Mouse (Mus musculus) central nervous system, embryonic 14 days (tissue): ENCODE results near the gene Gm10100. TPM values are rescaled to one million over a fixed set of nuclear protein-coding genes. Genes with fewer than 3 reads are reported as not detected.

Source experiments
- polyA plus RNA-seq: library from polyadenylated mRNA; depleted of rRNA; stranded (reverse); fragments of >200 nt; gene quantifications from 2 replicates; pipeline ENCODE4 v1.2.3, GENCODE M21; 2012; rRNA removed

Gene Gm10100
- not detected in 2 replicates for polyA plus RNA-seq

GRCm38 (mm10) chr10:77726186-77726585 lies at the start of gene Gm10100:
Gm10100 (plus strand) TSS chr10:77726486.

GRCm38 (mm10) chr10:77685895-77686664 lies 40.2 kb upstream of the Gm10100 start, which contains the start of gene Tspear:
Tspear (plus strand) TSS chr10:77686569.

GRCm38 (mm10) chr10:77690356-77690807 lies 35.9 kb upstream of the Gm10100 start, which contains the start of gene Gm19402:
Gm19402 (minus strand) TSS chr10:77690757.

GRCm38 (mm10) chr10:77697133-77697532 lies 29.2 kb upstream of the Gm10100 start, which contains the start of gene Gm9508:
Gm9508 (minus strand) TSS chr10:77697233.

GRCm38 (mm10) chr10:77706326-77706725 lies 20.0 kb upstream of the Gm10100 start, which contains the start of gene Gm10272:
Gm10272 (plus strand) TSS chr10:77706626.

GRCm38 (mm10) chr10:77711157-77711556 lies 15.1 kb upstream of the Gm10100 start, which contains the start of gene Gm10024:
Gm10024 (plus strand) TSS chr10:77711457.

GRCm38 (mm10) chr10:77715507-77715906 lies 10.8 kb upstream of the Gm10100 start, which contains the start of gene Gm10142:
Gm10142 (plus strand) TSS chr10:77715807.

GRCm38 (mm10) chr10:77720299-77720698 lies 6.0 kb upstream of the Gm10100 start, which contains the start of gene Krtap12-1:
Krtap12-1 (plus strand) TSS chr10:77720599.

GRCm38 (mm10) chr10:77741924-77742688 lies 15.8 kb downstream of the Gm10100 start, which contains the start of gene Gm18596:
Gm18596 (minus strand) TSS chr10:77742638.

GRCm38 (mm10) chr10:77751254-77751653 lies 25.0 kb downstream of the Gm10100 start, which contains the start of gene Gm9736:
Gm9736 (minus strand) TSS chr10:77751354.

GRCm38 (mm10) chr10:77759582-77759981 lies 33.3 kb downstream of the Gm10100 start, which contains the start of gene Gm3233:
Gm3233 (minus strand) TSS chr10:77759682.

GRCm38 (mm10) chr10:77771225-77771624 lies 44.9 kb downstream of the Gm10100 start, which contains the start of gene Gm3238:
Gm3238 (minus strand) TSS chr10:77771325.

Other genes starting within 250 kb of the Gm10100 start
- gene Fam207a, start 210.7 kb upstream of the Gm10100 start, polyA plus RNA-seq: 38.4 and 40.6 TPM in 2 replicates
- 1.8 and 2.0 TPM in 2 replicates for gene Itgb2, start 196.2 kb upstream of the Gm10100 start, polyA plus RNA-seq
- 68.2 and 79.0 TPM in 2 replicates for gene Pttg1ip, start 144.8 kb upstream of the Gm10100 start, polyA plus RNA-seq
- gene Sumo3, start 120.4 kb upstream of the Gm10100 start, polyA plus RNA-seq: 396 and 401 TPM in 2 replicates
- gene Gm49325, start 120.3 kb upstream of the Gm10100 start, polyA plus RNA-seq: 97.1 and 120 TPM in 2 replicates
- gene Ube2g2, start 104.2 kb upstream of the Gm10100 start, polyA plus RNA-seq: 63.3 and 68.8 TPM in 2 replicates
- 0.48 and 1.0 TPM in 2 replicates for gene Tspear, start 39.9 kb upstream of the Gm10100 start, polyA plus RNA-seq
- gene Gm19402, start 35.7 kb upstream of the Gm10100 start, polyA plus RNA-seq: not detected in 2 replicates
- gene Gm9508, start 29.3 kb upstream of the Gm10100 start, polyA plus RNA-seq: not detected in 2 replicates
- gene Gm10272, start 19.9 kb upstream of the Gm10100 start, polyA plus RNA-seq: not detected in 2 replicates
- gene Gm10024, start 15.0 kb upstream of the Gm10100 start, polyA plus RNA-seq: not detected in 2 replicates
- not detected in 2 replicates for gene Gm10142, start 10.7 kb upstream of the Gm10100 start, polyA plus RNA-seq
- gene Krtap12-1, start 5.9 kb upstream of the Gm10100 start, polyA plus RNA-seq: not detected in 2 replicates
- not detected in 2 replicates for gene Gm18596, start 16.2 kb downstream of the Gm10100 start, polyA plus RNA-seq
- not detected in 2 replicates for gene Gm9736, start 24.9 kb downstream of the Gm10100 start, polyA plus RNA-seq
- not detected in 2 replicates for gene Gm3233, start 33.2 kb downstream of the Gm10100 start, polyA plus RNA-seq
- not detected in 2 replicates for gene Gm3238, start 44.8 kb downstream of the Gm10100 start, polyA plus RNA-seq
- gene Gm7138, start 50.5 kb downstream of the Gm10100 start, polyA plus RNA-seq: not detected in 2 replicates
- not detected in 2 replicates for gene Gm3250, start 56.1 kb downstream of the Gm10100 start, polyA plus RNA-seq
- not detected in 2 replicates for gene Gm7137, start 61.7 kb downstream of the Gm10100 start, polyA plus RNA-seq
- not detected in 2 replicates for gene Gm9639, start 68.6 kb downstream of the Gm10100 start, polyA plus RNA-seq
- gene Gm19668, start 72.6 kb downstream of the Gm10100 start, polyA plus RNA-seq: not detected in 2 replicates
- gene Gm9507, start 85.4 kb downstream of the Gm10100 start, polyA plus RNA-seq: not detected in 2 replicates
- not detected in 2 replicates for gene Gm2696, start 88.2 kb downstream of the Gm10100 start, polyA plus RNA-seq
- gene Krtap10-4, start 100.6 kb downstream of the Gm10100 start, polyA plus RNA-seq: not detected in 2 replicates
- gene Krtap10-10, start 109.5 kb downstream of the Gm10100 start, polyA plus RNA-seq: not detected in 2 replicates
- not detected in 2 replicates for gene Gm36176, start 120.3 kb downstream of the Gm10100 start, polyA plus RNA-seq
- not detected in 2 replicates for gene Gm10318, start 126.4 kb downstream of the Gm10100 start, polyA plus RNA-seq
- not detected in 2 replicates for gene Gm3285, start 135.5 kb downstream of the Gm10100 start, polyA plus RNA-seq
- gene Lrrc3, start 176.1 kb downstream of the Gm10100 start, polyA plus RNA-seq: 7.8 and 8.8 TPM in 2 replicates
- gene Trpm2, start 244.1 kb downstream of the Gm10100 start, polyA plus RNA-seq: 5.5 and 5.7 TPM in 2 replicates